Mouse (Mus musculus) embryo, embryonic 11.5 days (tissue): ENCODE measurements at regions not wholly inside any gene's neighbourhood (a gene's known extent, or its start where the extent isn't known, plus 50 kb on each side); places are given as distances from the start of the nearest gene placed in this dataset.

Experiments used
- DNase-seq: peaks from one replicate; pipeline ENCODE4 v3.0.0-alpha.2; 2012; ENCODE audit warnings: low read depth, low spot score

DNA sequence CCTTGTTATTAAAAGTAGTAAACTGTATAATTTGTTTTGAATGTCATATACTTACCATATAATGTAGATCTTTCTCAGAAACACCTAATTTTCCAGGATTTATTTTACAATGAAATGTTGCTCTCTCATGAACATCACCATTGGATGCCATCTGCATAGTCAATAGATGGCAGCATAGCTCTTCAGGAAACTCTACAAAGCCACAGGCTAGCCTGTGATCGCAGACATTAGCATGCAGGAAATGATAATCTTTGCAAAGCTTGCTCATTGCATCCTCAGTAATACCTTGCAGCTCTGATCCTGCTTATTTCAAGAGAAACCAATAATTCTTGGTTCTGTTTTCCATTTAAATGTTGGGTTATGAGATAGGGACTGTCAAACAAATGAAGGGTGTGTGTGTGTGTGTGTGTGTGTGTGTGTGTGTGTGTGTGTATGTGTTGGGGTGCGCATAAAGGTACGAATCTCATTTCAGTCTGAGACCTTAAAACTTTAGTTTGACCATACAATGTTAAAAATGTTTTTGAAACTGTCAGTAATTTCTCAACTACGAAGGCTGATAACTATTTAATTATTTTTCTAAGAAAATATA lies 1595.1 kb upstream of the Pcdh10 start:
- peak; percentile 1 for DNase-seq

DNA sequence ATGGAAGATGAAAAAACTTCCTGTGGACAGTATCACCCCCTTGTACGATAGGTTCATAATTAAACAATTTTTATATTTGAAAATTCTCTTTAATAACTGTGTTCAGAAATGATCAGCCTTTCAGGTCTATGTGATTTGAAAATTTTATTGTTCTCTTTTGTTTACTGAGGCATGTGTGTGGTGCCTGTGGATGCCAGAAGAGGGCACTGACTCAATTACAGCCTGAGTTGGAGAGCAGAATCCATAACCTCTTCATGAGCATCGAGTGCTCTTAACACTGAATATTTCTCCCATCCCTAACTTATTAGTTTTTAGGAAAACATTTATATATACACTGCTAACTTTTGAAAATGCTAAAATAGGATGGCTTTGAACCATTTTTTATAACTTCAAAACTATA lies 1594.0 kb upstream of the Pcdh10 start:
- no peak for DNase-seq
